Mouse (Mus musculus) c-Kit-positive CD71-negative TER-119-negative erythroid progenitor cells, embryonic 14.5 days (primary cell): ENCODE measurements at regions not wholly inside any gene's neighbourhood (a gene's known extent, or its start where the extent isn't known, plus 50 kb on each side); places are given as distances from the start of the nearest gene placed in this dataset.

Experiments
- DNase-seq: peaks from one replicate; pipeline ENCODE4 v3.0.0-alpha.2; 2013; ENCODE audit warnings: low read depth

- DNase-seq = no peak
Measured at GRCm38 (mm10) chr12:25298766-25299165, 201.8 kb upstream of the Id2 start.

- no peak for DNase-seq
Measured at GRCm38 (mm10) chr12:25297960-25298359, 201.0 kb upstream of the Id2 start.

GRCm38 (mm10) chr12:25296648-25297047 is 199.7 kb upstream of the Id2 start:
- DNase-seq = no peak

- DNase-seq = no peak
Measured at GRCm38 (mm10) chr12:25294179-25295025, 197.5 kb upstream of the Id2 start.

- no peak for DNase-seq
Measured at GRCm38 (mm10) chr12:25293470-25294178, 196.7 kb upstream of the Id2 start.

- no peak for DNase-seq
Measured at GRCm38 (mm10) chr12:25289381-25289780, 192.4 kb upstream of the Id2 start.

- DNase-seq = no peak
Measured at GRCm38 (mm10) chr12:25283808-25284207, 186.9 kb upstream of the Id2 start.

DNA sequence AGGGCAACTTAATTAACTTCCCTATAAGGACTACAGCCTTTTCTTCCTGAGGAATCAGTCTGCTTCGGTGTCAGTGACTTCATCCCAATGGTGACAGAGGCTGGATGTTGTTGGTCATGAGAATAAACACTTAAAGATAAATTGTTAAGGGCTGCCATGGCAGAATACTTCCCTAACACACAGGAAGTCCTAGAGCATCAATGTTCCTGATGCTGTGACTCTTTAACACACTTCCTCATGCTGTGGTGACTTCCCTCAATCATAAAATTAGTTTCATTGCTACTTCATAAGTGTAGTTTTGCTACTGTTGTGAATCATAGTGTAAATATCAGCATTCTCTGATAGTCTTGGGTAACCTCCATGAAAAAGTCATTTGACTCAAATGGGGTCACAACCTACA is 184.5 kb upstream of the Id2 start:
- no peak for DNase-seq

GRCm38 (mm10) chr12:25273631-25274305 is 176.8 kb upstream of the Id2 start:
- no peak for DNase-seq

DNA sequence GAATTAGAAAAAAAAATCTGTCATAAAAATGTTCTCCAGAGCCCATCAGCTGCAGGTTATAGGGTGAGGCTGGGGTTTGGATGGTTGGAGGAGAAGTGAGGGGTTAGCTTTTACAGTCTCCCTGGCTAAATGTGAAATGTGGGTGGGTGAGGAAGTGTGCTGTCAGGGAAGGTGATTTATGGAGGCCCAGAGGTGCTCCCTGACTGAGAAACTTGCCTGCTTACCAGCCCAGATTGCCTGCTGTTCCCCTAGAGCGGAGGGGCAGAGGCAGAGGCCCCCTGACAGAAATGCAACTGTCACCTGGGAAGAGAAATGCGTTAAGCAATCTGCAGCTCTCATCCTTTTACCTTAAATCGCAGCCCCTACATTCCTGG is 175.8 kb upstream of the Id2 start:
- no peak for DNase-seq

DNA sequence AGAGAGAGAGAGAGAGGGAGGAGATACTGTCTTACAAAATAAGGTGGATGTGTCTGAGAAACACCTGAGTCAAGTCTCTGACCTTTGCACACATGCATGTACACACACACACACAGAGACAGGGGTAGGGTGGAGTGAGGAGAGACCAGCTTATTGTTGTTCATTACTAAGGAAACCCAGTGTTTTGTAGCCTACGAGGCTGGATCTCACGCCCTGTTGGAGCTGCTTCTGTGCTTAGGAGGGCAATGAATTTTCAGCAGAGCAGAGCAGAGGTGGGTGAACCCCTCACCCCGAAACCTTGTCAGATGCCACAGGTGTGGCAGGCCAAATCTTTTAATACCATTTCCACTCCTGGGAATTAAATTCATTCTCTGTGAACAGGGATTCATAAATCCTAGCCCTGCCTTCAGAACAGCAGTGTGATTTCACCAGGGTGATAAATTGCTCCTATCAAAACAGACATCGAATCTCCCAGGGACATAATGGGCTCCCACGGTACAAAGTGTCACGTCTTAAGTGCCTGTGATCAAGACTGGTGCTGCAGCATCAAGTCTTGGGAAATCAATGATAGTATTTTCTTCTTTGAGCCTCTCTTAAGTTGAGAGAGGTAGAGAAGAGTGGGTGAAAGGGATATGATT is 175.3 kb upstream of the Id2 start:
- no peak for DNase-seq

DNA sequence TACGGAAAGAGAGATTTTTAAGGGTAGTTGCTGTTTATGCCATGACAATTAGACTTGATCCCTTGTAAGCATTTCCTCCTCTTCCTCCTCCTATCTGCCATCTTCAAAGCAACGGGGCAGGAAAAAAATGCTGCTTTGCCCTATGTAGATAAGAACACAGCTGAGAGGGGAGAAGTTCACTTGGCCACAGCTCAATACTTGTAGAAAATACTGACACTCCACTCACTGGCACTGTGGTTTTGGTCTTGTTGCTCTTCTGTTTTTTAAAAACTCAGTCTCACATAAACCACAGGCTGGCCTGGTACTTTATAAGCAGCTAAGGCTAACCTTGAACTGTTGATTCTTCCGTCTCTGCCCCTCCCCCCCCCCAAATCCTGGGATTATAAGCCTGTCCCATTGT is 172.9 kb upstream of the Id2 start:
- DNase-seq = no peak

DNA sequence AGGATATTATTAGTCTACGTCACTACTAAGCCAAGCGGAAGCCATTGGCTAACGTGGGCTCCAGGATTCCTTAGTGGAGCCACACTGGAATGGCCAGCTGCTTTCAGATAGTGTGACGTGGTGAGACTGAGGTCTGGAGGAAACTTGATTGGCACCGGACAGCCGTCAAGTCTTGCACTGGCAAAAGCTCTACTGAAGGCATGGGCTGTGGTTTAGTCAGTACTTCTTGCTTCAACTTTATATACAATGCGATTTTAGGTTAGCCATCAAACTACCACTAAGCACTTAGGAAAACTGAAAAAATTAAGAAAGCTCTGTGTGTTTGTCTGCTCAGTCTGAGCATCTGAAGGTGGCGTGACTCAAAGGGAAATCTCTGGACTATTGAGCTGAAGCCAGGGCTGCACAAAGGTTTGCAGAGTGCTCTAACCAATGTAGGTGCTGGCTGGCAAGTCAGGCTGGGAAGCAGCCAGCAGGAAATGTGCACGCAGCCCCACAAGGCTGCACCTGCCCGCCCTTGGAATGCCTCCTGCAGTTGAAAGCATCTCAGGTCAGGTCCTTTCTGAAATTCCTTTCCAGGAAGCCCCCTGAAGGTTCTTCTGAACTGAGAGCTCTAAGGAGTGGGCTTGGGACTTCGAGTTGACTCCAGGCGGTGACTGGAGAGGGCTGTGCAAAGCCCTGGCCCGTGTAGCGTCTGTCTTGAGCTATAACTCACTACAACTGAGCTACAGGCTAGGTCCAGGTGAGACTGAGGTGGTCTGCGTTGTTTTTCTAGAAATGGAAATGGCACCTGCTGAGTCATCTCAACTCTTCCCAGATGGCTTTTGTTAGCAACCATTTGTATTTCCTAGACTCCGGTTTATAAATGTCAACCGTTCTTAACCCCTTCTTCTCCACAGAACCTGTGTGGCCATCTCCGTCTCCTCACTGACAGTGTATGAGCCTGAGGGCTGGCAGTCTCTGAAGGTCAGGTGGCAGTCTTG is 172.2 kb upstream of the Id2 start:
- no peak for DNase-seq

- no peak for DNase-seq
Measured at GRCm38 (mm10) chr12:25268323-25268722, 171.4 kb upstream of the Id2 start.

DNA sequence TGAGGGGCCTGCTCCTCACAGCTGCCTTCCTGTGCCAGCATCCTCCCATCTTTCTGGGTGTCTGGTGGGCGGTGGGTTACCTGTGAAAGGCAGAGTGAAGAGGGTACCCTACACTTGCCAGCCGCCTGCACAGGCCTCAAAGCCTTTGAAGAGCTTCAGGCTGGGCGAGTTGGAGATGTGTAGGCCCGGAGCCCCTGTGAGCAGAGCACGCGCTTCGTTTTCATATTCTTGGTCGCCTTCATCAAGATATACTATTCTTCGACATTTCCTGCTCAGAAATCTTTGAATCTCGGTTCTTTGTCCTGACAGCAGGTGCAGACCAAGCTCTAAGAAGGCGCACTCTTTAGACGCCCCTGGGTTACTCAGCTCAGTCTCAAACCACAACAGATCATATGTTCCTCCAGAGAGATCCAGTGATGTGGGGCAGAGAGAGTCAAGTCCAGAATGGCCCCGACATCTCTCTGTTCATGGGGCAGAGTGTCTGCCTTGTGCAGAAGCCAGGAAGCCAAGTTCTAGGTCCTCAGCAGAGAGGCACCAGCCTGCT is 170.7 kb upstream of the Id2 start:
- DNase-seq = no peak

DNA sequence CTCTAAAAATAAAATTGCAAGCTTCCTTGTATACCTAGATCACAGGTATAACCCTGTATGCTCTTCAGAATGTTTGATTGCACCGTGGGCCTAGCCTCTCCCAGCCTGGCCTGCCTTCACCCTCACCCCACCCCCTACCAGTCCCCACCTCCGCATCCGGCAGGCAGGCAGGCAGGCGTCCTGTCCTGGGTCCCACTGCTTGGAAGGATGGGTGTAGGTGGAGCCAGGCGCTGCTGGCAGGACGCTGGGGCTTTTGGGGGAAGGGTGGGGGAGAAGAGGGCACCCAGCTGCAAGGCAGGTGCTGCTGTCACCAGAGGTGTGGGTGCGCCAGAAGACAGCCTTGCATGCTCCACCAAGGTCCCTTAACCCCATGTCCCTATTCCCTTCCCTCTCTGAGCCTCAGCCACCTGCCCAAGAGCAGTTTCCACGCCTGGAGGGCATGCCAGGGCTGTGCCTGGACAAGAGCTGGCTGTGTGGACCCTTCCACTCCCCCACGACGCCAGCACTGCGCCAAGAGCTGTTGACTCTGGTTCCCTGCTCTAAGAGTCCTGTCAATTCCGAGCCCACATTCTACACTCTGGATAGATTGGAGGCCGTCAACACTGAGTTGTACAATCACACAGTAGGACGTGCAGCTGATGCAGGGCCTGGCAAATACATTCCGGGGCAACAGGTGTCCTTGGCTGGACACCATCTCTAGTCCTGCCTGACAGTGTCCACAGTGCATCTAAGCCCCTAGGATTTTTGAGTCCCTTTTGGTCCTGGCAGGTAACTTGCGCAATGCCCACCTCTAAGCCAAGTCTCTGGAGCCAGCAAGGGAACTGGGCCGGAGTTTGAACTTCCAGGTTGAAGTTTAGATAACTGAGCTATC is 170.0 kb upstream of the Id2 start:
- no peak for DNase-seq

DNA sequence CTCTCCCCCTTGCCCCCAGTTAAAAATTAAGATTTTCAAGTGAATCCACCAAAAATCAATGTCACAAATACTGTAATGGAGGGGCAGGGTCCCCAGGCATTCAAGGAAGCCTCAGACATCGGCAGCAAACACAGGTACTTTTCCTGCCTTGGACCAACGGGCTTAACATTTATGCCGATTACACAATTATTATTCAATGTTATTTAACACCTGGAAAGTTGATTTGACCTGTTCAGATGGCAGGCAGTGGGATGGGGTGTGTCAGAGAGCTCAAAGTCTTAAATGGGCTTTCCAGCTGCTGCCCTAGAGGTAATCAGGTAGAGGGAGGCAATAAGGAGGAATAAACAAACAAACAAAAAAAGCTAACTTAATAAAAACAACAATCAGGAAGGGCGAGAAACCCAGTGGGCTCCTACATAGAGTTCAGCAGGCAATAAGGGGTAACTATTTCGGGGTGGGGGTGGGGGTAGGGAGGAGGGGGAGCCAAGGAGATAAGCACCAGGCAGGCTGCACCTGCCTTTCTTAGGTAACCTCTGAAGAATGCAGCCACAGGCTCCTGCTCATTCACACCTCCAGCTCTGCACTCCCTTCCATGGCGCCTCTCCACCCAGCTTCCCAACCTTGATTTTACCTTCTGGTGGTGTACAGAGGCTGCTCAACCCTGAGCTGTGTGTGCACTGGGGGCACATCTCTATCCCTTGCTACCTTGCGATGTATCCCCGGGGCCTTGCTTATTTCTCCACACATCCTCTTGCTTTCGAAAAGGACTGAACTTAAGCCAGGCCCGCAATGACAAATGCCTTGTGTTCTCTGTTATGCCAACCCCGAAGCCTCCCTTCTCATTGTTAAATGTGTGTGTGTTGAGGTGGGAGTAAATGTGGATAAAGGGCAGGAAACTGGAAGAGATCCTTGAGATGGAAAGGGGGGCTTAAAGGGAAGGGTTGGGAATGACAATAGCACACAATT is 168.9 kb upstream of the Id2 start:
- no peak for DNase-seq

DNA sequence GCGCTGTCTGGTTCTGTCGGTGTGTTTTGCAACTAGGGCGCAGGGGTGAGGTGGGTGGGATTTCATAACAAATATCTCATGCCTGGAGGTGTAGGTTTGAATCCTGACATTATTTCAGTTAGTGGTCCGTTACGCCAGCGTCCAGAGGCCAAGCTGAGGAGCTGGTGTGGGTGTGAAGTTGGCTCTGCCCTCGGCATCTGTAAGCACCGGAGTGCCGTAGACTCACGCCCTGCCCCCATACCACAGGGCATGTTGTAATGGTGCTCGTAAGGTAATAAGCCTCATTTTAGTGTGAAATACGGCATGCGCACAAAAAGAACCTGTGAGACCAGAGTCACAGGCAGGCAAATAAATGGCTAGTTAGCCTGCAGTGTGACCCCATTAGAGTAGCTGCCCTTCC is 168.1 kb upstream of the Id2 start:
- DNase-seq = no peak

DNA sequence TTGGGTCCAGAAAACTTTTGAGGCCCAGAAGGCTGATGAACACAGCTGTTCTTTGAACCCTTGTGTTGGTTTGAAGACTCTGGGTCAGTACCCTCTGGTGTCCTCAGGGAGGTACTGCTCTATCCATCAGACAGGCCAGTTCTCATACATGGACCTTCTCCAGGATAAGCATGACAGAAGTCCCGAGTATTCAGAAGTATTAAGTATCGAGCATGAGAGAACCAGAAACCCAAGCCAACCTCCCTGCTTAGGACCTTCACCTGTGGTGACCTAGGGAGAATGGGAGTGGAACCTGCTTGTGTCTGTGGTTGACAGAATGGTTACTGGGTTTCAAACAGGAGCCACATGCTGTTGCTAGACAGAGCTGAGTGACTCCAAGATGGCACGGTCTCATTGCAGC is 167.5 kb upstream of the Id2 start:
- no peak for DNase-seq
